Mouse (Mus musculus): ENCODE data around the gene Klf7. TPM values are rescaled to one million over a fixed set of nuclear protein-coding genes. Genes with fewer than 3 reads are reported as not detected.
"Not testable (repeated sequence)": the region's sequence is repeated elsewhere in the genome, so short reads cannot be mapped to it uniquely, and the experiment has no call there.

Gene Klf7
- polyA plus RNA-seq, 1 experiment, result 18.3 TPM

DNA sequence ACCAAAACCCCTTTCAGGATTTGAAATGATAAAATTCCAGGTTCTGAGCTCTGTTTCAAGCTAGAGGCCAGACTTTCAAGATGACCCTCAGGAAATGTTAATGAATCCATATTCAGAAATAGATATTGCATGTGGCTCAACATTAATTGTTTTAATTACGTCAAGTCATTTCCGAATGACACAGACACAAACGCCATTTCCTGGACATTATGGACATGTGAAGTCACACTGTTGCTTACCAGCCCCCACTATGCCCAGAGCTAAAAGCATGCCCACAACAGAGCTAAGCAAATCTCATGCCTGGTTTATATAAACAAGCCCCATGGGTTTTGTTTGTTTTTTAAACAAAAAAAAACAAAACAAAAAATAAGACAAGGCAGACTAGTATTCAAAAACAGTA, 7.5 kb downstream of the Klf7 start:
- Histone ChIP-seq H3K4me3 (replicated peaks; ENCODE audit: control insufficient read depth, low read depth, low read length) (no peak overlapping the region), H3K27ac (ENCODE audit: control insufficient read depth, insufficient read depth, low read depth, low read length, poor library complexity) (no peak overlapping the region), H3K4me1 (ENCODE audit: control insufficient read depth, insufficient read depth, low read length) (peaks cover 9% of the 10 kb centered on the region)
- WGBS, result 74% methylated on average over 3 of the region's 3 CpGs
- TF ChIP-seq POLR2A (IDR thresholded peaks at IDR 0.05; ENCODE audit: borderline replicate concordance, control insufficient read depth, low read depth, low read length), result no peak
- TF ChIP-seq CTCF (IDR thresholded peaks at IDR 0.05; ENCODE audit: control insufficient read depth, insufficient read depth, low read length), result no peak

DNA sequence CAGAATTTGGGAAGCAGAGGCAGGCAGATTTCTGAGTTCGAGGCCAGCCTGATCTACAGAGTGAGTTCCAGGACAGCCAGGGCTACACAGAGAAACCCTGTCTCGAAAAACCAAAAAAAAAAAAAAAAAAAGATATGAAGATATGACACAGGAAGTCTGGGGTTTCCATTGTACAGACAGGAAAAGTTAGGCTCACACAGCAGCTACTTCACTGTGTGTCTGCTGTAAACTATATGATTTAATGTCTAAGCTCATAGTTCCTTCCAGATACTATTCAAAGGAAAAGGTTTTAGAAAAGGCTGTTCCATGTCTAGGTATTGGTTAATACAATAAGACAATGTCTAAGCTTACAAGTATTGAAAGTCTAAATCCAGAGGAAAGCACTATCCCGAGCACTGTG, 13.4 kb downstream of the Klf7 start:
- 43% methylated on average over 3 of the region's 3 CpGs for WGBS
- H3K4me1 ChIP-seq (ENCODE audit: control insufficient read depth, insufficient read depth, low read length); H3K27ac ChIP-seq (ENCODE audit: control insufficient read depth, insufficient read depth, low read depth, low read length, poor library complexity); H3K4me3 ChIP-seq (replicated peaks; ENCODE audit: control insufficient read depth, low read depth, low read length): not testable (repeated sequence)

DNA sequence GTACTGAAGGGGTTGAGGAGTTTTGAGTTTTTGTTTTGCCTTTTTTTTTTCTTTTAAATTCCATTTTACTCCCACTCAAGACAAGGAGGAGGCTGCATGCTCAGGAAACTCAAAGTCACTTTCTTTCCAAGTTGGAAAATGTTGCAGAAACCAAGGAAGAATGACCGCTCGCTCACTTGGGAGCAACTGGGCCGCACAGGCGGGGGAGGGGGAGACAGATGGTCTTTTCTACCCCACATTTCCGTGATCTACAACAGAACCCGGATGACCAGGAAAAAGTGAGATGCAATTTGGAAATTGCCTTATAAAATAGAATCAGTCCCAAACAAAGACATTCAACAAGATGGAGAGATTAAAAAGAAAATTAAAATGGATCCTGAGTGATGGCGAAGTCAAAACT, 14.6 kb downstream of the Klf7 start:
- Histone ChIP-seq H3K4me1 (ENCODE audit: control insufficient read depth, insufficient read depth, low read length) (peaks cover 4% of the 10 kb centered on the region), H3K4me3 (replicated peaks; ENCODE audit: control insufficient read depth, low read depth, low read length) (no peak overlapping the region), H3K27ac (ENCODE audit: control insufficient read depth, insufficient read depth, low read depth, low read length, poor library complexity) (no peak overlapping the region)
- 85% methylated on average over 7 of the region's 7 CpGs for WGBS
- TF ChIP-seq POLR2A (IDR thresholded peaks at IDR 0.05; ENCODE audit: borderline replicate concordance, control insufficient read depth, low read depth, low read length) (no peak), CTCF (IDR thresholded peaks at IDR 0.05; ENCODE audit: control insufficient read depth, insufficient read depth, low read length) (no peak)

DNA sequence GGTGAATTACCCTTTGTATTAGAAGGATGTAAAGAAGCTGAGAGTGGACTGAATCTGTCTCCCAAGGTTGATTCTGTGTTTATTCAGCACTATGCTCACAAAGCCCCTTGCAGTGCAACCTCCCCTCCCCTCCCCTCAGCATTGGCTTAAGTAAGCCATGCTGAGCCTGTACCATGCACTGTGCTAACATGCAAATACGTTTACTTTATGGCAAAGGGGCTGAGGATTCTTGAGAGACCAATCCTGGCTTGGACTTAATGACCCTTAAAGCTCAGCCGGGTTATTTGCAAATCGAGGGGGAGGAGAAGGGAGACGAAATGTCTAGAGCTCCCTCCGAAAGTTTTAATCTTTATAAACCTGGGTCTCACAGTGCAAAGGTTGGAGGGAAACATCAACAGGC, 16.0 kb downstream of the Klf7 start:
- H3K4me1 ChIP-seq (ENCODE audit: control insufficient read depth, insufficient read depth, low read length), result peaks cover 4% of the 10 kb centered on the region
- H3K4me3 ChIP-seq (replicated peaks; ENCODE audit: control insufficient read depth, low read depth, low read length), result no peak overlapping the region
- 86% methylated on average over 5 of the region's 5 CpGs for WGBS
- H3K27ac ChIP-seq (ENCODE audit: control insufficient read depth, insufficient read depth, low read depth, low read length, poor library complexity), result no peak overlapping the region
- TF ChIP-seq CTCF (IDR thresholded peaks at IDR 0.05; ENCODE audit: control insufficient read depth, insufficient read depth, low read length) (no peak), POLR2A (IDR thresholded peaks at IDR 0.05; ENCODE audit: borderline replicate concordance, control insufficient read depth, low read depth, low read length) (no peak)

DNA sequence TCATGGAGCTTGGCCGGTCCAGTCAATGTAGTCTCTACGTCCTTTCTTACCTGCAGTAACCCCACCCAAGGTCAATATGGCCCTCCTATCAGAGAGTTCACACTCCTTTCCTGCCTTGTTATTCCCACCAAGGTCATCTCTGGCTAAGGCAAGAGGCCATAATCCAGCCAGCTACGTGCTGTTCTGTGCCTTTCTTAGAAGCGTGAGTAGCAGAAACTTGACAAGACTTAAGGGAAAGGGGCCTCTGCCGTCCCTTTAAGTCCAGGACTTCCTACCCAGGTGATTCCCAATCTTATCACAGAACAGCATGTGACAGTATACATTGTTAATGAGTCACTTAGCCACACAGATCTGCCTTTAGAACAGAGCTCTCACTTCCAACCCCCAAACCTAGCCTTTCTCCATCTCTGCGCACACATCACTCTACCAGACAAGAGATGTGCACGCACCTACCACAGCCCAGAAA, 16.9 kb downstream of the Klf7 start:
- no peak overlapping the region for H3K27ac ChIP-seq (ENCODE audit: control insufficient read depth, insufficient read depth, low read depth, low read length, poor library complexity)
- TF ChIP-seq POLR2A (IDR thresholded peaks at IDR 0.05; ENCODE audit: borderline replicate concordance, control insufficient read depth, low read depth, low read length) (no peak), CTCF (IDR thresholded peaks at IDR 0.05; ENCODE audit: control insufficient read depth, insufficient read depth, low read length) (no peak)
- 77% methylated on average over 7 of the region's 7 CpGs for WGBS

DNA sequence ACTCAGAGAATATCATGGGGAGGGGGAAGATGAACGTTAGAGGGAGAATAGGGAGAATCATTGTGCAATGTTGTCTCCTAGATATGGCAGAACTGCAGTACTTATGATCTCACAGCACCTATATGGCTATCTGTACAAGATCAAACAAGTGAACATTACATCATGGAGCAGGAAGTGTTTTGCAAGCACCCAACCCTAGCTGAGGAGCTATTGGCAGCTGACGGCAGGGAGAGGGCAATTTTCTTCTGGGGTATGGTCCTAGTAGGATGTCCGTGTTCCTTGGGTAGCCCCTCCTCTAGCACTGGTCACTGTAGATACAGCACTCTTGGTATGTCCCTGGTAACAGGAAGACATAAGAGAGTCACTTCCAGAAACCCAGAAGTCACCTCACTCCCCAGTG, 17.4 kb downstream of the Klf7 start:
- Histone ChIP-seq H3K27ac (ENCODE audit: control insufficient read depth, insufficient read depth, low read depth, low read length, poor library complexity) (no peak overlapping the region), H3K4me3 (replicated peaks; ENCODE audit: control insufficient read depth, low read depth, low read length) (no peak overlapping the region), H3K4me1 (ENCODE audit: control insufficient read depth, insufficient read depth, low read length) (peaks cover 2% of the 10 kb centered on the region)
- WGBS, result 47% methylated on average over 3 of the region's 3 CpGs
- no peak for TF ChIP-seq POLR2A (IDR thresholded peaks at IDR 0.05; ENCODE audit: borderline replicate concordance, control insufficient read depth, low read depth, low read length)
- no peak for TF ChIP-seq CTCF (IDR thresholded peaks at IDR 0.05; ENCODE audit: control insufficient read depth, insufficient read depth, low read length)

More for the DNA sequence above, 16.9 kb downstream of the Klf7 start:
- Histone ChIP-seq H3K4me1 (ENCODE audit: control insufficient read depth, insufficient read depth, low read length) (peaks cover 2% of the 10 kb centered on the region), H3K4me3 (replicated peaks; ENCODE audit: control insufficient read depth, low read depth, low read length) (no peak overlapping the region)

DNA sequence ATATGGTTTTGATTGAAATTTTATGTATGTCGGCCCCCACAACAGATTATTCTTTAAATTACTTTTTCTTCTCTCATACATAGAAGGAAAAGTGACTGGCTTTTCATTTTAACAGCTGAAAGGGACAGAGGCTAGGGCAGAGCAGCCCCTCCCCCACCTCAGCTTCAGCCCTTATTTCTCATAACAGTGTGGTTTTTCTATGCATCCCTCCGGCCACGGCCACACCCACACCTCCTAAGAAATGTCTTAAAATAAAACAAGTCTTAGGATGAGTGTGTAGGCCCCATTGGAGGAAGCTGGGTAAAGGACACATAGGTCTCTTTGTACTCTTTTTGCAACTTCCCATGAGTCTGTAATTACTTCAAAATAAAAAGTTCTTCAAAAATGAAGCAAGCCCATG, 20.8 kb downstream of the Klf7 start:
- peaks cover 2% of the 10 kb centered on the region for H3K4me1 ChIP-seq (ENCODE audit: control insufficient read depth, insufficient read depth, low read length)
- H3K27ac ChIP-seq (ENCODE audit: control insufficient read depth, insufficient read depth, low read depth, low read length, poor library complexity), result no peak overlapping the region
- no peak overlapping the region for H3K4me3 ChIP-seq (replicated peaks; ENCODE audit: control insufficient read depth, low read depth, low read length)
- TF ChIP-seq CTCF (IDR thresholded peaks at IDR 0.05; ENCODE audit: control insufficient read depth, insufficient read depth, low read length) (no peak), POLR2A (IDR thresholded peaks at IDR 0.05; ENCODE audit: borderline replicate concordance, control insufficient read depth, low read depth, low read length) (no peak)
- 21% methylated on average over 3 of the region's 3 CpGs for WGBS

DNA sequence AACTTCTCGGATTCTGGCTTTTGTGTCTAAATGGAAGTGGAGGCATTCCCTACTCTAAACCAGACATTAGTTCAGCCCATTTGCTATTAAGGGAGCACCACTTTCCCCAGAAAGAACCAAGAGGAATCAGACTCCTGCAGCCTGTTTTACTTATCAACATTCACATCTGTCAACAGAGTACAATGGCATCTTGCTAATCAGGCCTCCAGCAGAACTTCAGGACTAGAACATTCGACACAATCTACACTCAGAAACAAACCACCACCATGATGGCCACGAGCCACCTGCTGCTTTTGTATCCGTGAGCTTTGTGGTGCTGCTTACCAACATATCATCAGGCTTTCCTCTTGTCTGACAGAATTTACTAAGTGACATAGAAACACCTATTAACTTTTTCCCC, 23.3 kb downstream of the Klf7 start:
- 51% methylated on average over 4 of the region's 4 CpGs for WGBS
- no peak overlapping the region for H3K4me3 ChIP-seq (replicated peaks; ENCODE audit: control insufficient read depth, low read depth, low read length)
- no peaks in the 10 kb centered on the region; the same call in 1 of the 2 replicates for H3K4me1 ChIP-seq (ENCODE audit: control insufficient read depth, insufficient read depth, low read length)
- TF ChIP-seq POLR2A (IDR thresholded peaks at IDR 0.05; ENCODE audit: borderline replicate concordance, control insufficient read depth, low read depth, low read length) (no peak), CTCF (IDR thresholded peaks at IDR 0.05; ENCODE audit: control insufficient read depth, insufficient read depth, low read length) (no peak)
- H3K27ac ChIP-seq (ENCODE audit: control insufficient read depth, insufficient read depth, low read depth, low read length, poor library complexity), result no peak overlapping the region

DNA sequence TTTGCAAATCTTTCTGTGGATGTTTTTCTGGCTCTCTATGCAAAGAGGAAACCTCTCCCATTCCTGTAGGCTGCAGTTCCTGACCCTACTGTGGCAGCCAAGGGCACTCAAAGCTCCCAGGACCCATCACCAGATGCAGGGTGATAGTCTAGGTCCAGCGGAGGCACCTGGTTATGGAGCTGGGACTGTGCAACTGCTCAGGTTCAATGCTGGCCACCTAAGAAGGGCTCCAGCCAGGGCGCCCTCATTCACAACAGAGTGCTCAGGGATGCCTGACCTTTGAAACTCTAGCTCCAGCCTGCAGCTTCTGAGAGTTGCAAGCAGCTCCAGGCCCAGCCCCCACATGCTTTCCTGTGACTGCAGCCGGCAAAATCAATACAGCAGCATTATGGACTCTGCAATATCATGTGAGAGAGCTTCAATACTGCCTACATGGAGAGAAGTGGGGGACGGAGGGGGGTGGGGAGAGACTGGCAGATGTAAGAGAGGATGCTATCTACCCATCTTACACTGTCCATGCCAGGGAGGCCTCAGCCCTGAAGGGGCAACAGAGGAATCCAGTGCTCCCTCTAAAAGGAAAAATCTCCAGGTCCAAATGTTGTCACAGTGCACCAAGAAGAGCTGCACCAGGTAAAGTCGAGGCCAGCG, 24.3 kb downstream of the Klf7 start:
- H3K4me3 ChIP-seq (replicated peaks; ENCODE audit: control insufficient read depth, low read depth, low read length), result no peak overlapping the region
- no peak overlapping the region for H3K27ac ChIP-seq (ENCODE audit: control insufficient read depth, insufficient read depth, low read depth, low read length, poor library complexity)
- WGBS, result 85% methylated on average over 6 of the region's 6 CpGs
- TF ChIP-seq POLR2A (IDR thresholded peaks at IDR 0.05; ENCODE audit: borderline replicate concordance, control insufficient read depth, low read depth, low read length) (no peak), CTCF (IDR thresholded peaks at IDR 0.05; ENCODE audit: control insufficient read depth, insufficient read depth, low read length) (no peak)
- H3K4me1 ChIP-seq (ENCODE audit: control insufficient read depth, insufficient read depth, low read length), result no peaks in the 10 kb centered on the region; the same call in 1 of the 2 replicates

All from bone marrow, adult 2 months (tissue).